Mouse (Mus musculus): ENCODE measurements at regions not wholly inside any gene's neighbourhood (a gene's known extent, or its start where the extent isn't known, plus 50 kb on each side); places are given as distances from the start of the nearest gene placed in this dataset.

- TF ChIP-seq GATA1 (IDR thresholded peaks at IDR 0.05; ENCODE audit: borderline replicate concordance, low read length) (no peak), FLI1 (IDR thresholded peaks at IDR 0.05; ENCODE audit: low read length) (no peak)
Measured at GRCm38 (mm10) chr8:80268910-80269460, 211.2 kb upstream of the Hhip start.

Measured in megakaryocyte, embryonic 14.5 days (primary cell).